Mouse (Mus musculus) right cerebral cortex, postnatal 4 days (tissue): Measurements from ENCODE around the gene Nfia.

ENCODE experiments used
- DNase-seq: peaks from one replicate; pipeline ENCODE4 v3.0.0-alpha.2; 2022

Nfia gene

DNA sequence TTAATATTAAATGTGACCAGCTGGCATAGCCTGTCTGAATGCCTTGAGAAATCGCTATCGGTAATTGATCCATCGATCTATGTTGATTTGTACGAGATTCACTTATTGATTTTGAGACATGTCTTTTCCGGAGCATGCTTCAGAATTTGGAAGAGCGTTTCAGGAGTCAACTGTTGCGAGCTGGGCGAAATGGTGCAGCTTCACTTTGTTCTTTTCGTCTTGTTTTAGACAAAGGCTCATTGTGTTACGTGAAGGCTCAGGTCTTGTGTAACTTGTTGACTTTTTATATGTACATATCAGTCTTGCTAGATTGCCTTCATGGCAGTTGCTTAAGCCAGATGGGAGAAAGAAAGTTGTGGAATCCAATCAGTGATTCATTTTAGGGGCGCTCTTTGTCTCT, 11.7 kb downstream of the Nfia start:
- no peak for DNase-seq

GRCm38 (mm10) chr4:97785547-97786271, 13.2 kb downstream of the Nfia start:
- no peak for DNase-seq

DNA sequence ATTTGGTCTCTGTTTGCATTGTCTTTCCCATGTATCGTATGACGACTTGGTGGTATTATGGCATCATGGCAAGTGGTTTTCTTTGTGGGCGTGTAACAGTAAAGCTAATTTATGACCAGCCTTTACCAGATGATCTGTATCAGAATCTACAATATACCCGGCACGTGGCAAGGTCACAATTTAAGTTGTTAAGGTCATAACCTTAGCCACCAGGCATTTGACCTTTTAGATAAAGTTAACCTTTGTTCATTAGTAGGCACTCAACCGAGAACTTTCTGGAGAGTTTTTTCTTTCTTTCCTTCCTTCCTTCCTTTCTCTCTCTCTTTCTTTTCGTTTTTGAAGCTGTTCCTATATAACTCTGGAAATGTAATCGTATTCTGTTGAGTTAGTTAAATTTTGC, 14.0 kb downstream of the Nfia start:
- no peak for DNase-seq

DNA sequence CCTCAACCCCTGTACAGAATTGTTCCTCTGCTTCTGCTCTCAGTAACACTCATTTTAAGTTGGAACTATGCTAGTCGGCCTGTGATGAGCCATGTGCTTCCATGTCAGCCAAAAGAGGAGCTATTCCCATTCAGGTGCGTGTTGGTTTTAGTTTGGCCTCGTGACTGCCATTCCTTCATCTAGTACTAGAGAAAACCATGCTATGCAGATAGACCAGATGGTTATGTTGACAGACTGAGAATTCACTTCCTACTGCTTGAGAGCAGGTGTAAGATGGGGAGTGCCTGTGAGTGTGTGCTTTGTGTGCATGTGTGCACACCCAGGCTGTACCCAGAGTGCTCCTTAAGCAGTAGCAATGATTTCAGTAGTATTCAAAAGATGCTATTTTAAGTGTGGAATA, 15.0 kb downstream of the Nfia start:
- DNase-seq = no peak

- DNase-seq = no peak
Observed at GRCm38 (mm10) chr4:97788537-97788936, 16.0 kb downstream of the Nfia start.

- DNase-seq = no peak
Observed at GRCm38 (mm10) chr4:97793931-97794330, 21.4 kb downstream of the Nfia start.

DNA sequence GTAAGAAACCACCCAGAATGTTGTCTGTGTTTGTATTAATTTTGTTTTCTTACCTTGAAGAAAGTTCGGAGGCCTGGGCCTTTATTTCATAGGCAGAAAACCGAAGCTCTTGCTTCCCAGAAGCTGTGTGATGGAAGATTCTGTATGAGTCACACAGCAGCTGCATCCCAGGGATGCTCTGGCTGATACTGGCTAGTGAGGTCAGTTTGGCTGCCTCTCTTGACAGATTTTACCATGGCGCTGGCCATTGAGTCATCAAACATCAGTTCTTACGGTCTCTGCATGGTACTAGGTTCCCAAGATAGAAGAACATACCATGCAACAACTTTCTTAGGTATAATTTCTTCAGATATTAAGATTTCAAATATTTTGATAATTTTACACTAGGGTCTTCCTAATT, 22.3 kb downstream of the Nfia start:
- no peak for DNase-seq

- DNase-seq = no peak
Observed at GRCm38 (mm10) chr4:97795957-97796356, 23.4 kb downstream of the Nfia start.

DNA sequence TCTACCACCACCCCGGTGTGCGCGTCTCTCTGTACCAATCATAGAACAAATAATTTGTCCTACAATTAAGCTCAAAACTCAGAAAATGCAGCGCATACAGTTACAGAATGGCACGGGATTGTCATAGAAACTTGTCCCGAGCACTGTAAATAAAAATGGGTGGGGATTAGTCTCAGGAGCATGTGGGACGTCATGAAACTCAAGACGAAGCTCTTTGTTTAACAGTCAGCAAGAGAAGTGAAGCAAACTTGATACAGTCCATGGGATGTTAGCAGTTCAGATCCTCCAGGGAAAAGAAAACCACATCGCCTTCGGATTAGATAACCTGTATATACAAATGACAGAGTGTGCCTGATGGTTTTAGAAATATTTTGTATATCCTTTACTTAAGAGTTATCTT, 24.0 kb downstream of the Nfia start:
- no peak for DNase-seq

DNA sequence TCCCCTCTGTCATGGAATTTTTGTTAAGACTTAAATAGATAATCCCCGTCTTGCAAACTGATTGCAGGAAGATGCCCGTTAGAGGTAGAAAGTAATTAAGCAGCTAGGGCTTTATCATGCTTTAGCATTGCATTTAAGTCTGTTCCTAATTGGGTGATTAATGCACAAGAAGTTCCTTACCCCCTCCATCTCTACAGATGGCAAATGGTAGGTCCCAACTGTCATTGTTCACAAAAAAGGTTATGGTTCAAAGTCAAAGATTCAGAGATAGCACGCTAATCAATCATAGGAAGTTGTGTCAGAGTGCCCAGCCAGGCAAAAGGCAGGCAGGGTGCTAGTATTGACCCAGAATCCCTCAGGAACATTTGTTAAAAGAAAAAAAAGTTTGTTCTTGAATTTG, 31.3 kb downstream of the Nfia start:
- DNase-seq = no peak

DNA sequence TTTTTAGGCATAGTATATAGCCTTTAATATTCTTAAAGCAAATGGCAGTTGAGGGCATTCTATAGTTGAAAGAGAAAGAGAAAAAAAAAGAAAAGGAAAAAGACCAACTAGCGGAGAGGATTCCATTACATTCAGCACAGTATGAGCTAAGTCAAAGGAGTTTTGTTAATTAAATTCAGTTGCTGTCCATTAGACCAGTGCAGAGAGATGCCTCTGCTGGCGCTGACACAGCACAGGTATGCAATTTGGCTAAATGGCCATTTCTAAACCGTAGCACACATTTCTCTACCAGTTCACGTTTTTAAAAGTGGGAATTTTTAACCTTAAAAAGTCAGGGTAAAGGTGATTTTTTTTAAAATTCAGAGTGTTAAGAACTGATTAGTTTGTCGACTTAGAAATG, 32.1 kb downstream of the Nfia start:
- DNase-seq = no peak

- DNase-seq = no peak
Observed at GRCm38 (mm10) chr4:97805255-97805654, 32.7 kb downstream of the Nfia start.

DNA sequence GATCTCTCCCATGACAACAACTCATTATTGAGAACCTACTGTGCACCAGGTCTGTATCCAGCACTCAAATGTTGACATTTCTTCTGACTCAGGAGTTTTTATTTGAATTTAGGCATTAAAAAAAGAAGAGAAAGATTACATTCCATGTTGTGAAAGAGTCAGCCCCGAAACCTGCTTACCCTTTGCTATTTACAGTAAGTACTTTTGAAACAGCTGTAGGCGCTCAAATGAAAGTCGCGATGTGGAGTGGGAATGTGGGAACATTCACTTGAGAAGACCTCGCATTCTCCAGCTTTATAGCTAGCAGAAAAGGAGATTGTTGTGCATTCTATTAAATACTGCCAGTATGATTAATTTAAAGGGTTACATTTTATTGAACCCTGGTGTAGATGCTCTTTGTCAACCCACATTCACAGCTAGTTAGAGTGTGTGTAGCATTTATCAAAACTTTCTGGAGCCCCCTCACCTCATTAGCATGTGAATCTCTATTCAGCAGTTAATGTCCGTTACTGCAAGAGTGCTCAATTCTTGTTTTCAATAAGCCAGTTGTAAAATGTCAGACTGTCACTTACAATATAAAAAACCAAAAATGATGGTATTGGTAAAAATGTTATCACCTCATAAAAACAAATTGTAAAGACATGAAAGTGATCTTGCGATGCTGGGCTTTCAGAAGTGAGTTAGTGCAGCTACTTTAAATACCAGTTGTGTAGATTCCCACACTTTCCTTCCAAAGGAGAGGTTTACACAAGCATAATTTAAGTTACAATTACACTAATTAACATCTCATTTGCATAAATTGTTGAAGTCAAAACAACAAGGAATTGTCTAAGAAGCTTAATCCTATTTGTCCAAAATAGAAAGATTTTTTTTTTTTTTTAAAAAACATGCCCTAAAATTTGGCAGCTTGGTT, 33.6 kb downstream of the Nfia start:
- DNase-seq = no peak

GRCm38 (mm10) chr4:97806924-97807323, 34.4 kb downstream of the Nfia start:
- DNase-seq = no peak

DNA sequence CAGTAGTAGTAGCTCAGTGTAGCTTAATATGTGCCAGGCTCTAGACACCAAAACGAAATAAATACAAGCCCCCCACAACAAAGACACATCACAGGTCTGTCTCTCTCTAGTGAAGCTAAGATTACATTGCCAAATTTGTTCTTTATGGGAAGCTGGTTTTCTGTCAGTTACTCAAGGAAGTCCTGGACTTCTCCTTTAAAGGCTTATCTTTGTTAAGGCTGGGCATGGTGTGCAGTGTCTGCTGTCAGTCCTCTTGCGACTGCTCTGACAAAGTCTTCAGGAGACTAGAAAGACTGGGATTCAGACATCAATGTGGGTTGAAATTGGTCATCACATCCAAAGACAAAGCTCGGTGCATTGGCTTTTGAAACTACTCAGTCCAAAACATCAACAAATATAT, 36.4 kb downstream of the Nfia start:
- no peak for DNase-seq

GRCm38 (mm10) chr4:97809582-97810295, 37.2 kb downstream of the Nfia start:
- no peak for DNase-seq

DNA sequence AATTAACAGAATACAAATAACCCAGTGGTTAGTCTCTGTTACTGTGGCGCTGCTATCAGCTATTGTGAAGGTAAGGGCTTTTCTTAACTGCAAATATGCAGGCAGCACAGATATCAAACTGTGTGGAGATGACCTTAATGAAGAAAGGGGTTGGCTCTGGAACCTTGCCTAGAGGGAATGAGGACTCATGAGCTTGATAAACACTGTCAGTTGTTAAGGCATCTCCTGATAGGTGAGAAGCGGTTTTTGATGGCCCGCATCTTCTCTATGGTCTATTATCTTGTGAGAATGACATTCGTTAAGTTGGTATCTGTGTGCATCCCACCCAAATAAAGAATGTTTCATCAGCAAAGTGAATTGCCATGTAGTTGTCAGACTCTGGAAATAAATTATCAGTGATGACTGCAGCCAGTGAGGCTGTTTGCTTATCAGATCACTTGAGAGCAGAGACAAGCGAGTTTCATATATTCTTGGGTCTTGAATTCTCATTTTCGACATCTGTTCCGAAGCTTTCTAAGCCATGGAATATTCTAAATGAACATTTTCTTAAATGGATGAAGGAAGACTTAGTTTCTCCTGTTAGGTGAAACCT, 37.9 kb downstream of the Nfia start:
- DNase-seq = no peak

- no peak for DNase-seq
Observed at GRCm38 (mm10) chr4:97813035-97813434, 40.5 kb downstream of the Nfia start.

- DNase-seq = no peak
Observed at GRCm38 (mm10) chr4:97813996-97814395, 41.5 kb downstream of the Nfia start.

GRCm38 (mm10) chr4:97814515-97814914, 42.0 kb downstream of the Nfia start:
- no peak for DNase-seq

DNA sequence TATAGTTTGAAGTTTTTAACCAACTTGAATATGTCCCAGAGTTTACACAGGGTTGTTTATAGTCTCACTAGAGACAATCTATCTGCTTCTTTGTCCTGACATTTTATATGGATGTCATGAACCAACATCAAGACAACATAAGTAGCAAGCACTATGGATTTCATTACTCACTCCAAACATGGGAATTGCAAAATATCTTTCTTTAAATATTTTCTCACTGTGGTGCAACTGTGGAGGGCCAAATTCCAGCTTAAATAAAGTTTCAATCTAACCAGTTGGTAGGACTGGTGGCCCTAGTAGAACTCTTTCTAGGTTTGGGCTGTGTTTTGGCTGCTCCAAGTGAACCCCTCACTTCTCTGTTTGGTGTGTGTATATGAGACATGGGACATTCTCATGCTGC, 43.5 kb downstream of the Nfia start:
- DNase-seq = no peak

- no peak for DNase-seq
Observed at GRCm38 (mm10) chr4:97816753-97817152, 44.2 kb downstream of the Nfia start.

- no peak for DNase-seq
Observed at GRCm38 (mm10) chr4:97817741-97818140, 45.2 kb downstream of the Nfia start.
